Mouse (Mus musculus) thymus, postnatal 10 days (tissue): ENCODE data around the gene Trim37.
A peak's percentile ranks its signal among the peaks of the same experiment; 100 is the strongest.
"Not testable (repeated sequence)": the region's sequence is repeated elsewhere in the genome, so short reads cannot be mapped to it uniquely, and the experiment has no call there.

Experiments used
- DNase-seq, 2 experiments: peaks; one replicate each; pipeline ENCODE4 v3.0.0; 2021; ENCODE audit warnings: low spot score in 2 of 2

Gene Trim37

GRCm38 (mm10) chr11:87227056-87227455 is 100.2 kb downstream of the Trim37 start:
- no peak for DNase-seq

GRCm38 (mm10) chr11:87233377-87233776 is 106.5 kb downstream of the Trim37 start:
- DNase-seq, result no peak

- no peak for DNase-seq
Measured at GRCm38 (mm10) chr11:87234743-87235485, 108.0 kb downstream of the Trim37 start.

GRCm38 (mm10) chr11:87235486-87235872 is 108.6 kb downstream of the Trim37 start:
- no peak for DNase-seq

- DNase-seq, result no peak
Measured at GRCm38 (mm10) chr11:87238891-87239530, 112.1 kb downstream of the Trim37 start.

GRCm38 (mm10) chr11:87240141-87240832 is 113.4 kb downstream of the Trim37 start:
- peak; percentile 40 to 41 for DNase-seq

GRCm38 (mm10) chr11:87240833-87241215 is 113.9 kb downstream of the Trim37 start:
- DNase-seq, result no peak

GRCm38 (mm10) chr11:87241256-87241655 is 114.4 kb downstream of the Trim37 start:
- peak in 1 of 2 experiments; percentile 53 for DNase-seq

GRCm38 (mm10) chr11:87245171-87245840 is 118.4 kb downstream of the Trim37 start:
- peak; percentile 48 to 49 for DNase-seq

GRCm38 (mm10) chr11:87246107-87246651 is 119.3 kb downstream of the Trim37 start:
- no peak for DNase-seq

GRCm38 (mm10) chr11:87246724-87247493 is 120.0 kb downstream of the Trim37 start:
- no peak for DNase-seq

- DNase-seq, result no peak
Measured at GRCm38 (mm10) chr11:87247494-87247866, 120.6 kb downstream of the Trim37 start.

- no peak for DNase-seq
Measured at GRCm38 (mm10) chr11:87250132-87250531, 123.3 kb downstream of the Trim37 start.

GRCm38 (mm10) chr11:87253294-87253693 is 126.4 kb downstream of the Trim37 start:
- no peak for DNase-seq

GRCm38 (mm10) chr11:87254149-87254548 is 127.3 kb downstream of the Trim37 start:
- no peak for DNase-seq

- no peak for DNase-seq
Measured at GRCm38 (mm10) chr11:87257282-87257681, 130.4 kb downstream of the Trim37 start.

GRCm38 (mm10) chr11:87259792-87260191 is 132.9 kb downstream of the Trim37 start:
- DNase-seq, result no peak

GRCm38 (mm10) chr11:87261705-87262104 is 134.8 kb downstream of the Trim37 start:
- not testable (repeated sequence) for DNase-seq

GRCm38 (mm10) chr11:87263946-87264345 is 137.1 kb downstream of the Trim37 start:
- no peak for DNase-seq

- DNase-seq, result no peak
Measured at GRCm38 (mm10) chr11:87266246-87266645, 139.4 kb downstream of the Trim37 start.

- DNase-seq, result no peak
Measured at GRCm38 (mm10) chr11:87268803-87269202, 141.9 kb downstream of the Trim37 start.
